Mouse (Mus musculus) myocyte (in vitro differentiated cells): Measurements from ENCODE around the gene Fkrp.

Source experiments
- POLR2A ChIP-seq: IDR thresholded peaks from one replicate; pipeline ENCODE4 v1.6.1; 2011; ENCODE audit warnings: low read depth, mild to moderate bottlenecking, control low read depth, moderate library complexity; ENCODE audit not compliant: insufficient read length
- SRF ChIP-seq: IDR thresholded peaks from one replicate; pipeline ENCODE4 v1.6.1; 2011; ENCODE audit warnings: low read depth; ENCODE audit not compliant: control insufficient read depth, insufficient read length
- TCF12 ChIP-seq: IDR thresholded peaks from one replicate; pipeline ENCODE4 v1.6.1; 2011; ENCODE audit warnings: mild to moderate bottlenecking, control low read depth; ENCODE audit not compliant: poor library complexity, insufficient read depth, severe bottlenecking

- TF ChIP-seq TCF12 (no peak), SRF (no peak), POLR2A (no peak)
These were observed 13.9 kb upstream of the Fkrp start for GRCm38 (mm10) chr7:16830449-16830848.
